Mouse (Mus musculus) urinary bladder, postnatal 4 days (tissue): Measurements from ENCODE around the gene Glis3.

Experiments used
- DNase-seq, 2 experiments: peaks; one replicate each; pipeline ENCODE4 v3.0.0; 2021 to 2022; ENCODE audit warnings: low spot score in 2 of 2

Gene Glis3

GRCm38 (mm10) chr19:28679776-28680391, at the start of gene Glis3:
TSS of gene Glis3 (minus strand) at chr19:28680077.
- peak; percentile 40 to 72 for DNase-seq

GRCm38 (mm10) chr19:28726161-28726880, 46.4 kb upstream of the Glis3 start:
- no peak for DNase-seq

- DNase-seq, result no peak
Measured at GRCm38 (mm10) chr19:28724641-28725040, 44.8 kb upstream of the Glis3 start.

GRCm38 (mm10) chr19:28722626-28723025, 42.7 kb upstream of the Glis3 start:
- no peak for DNase-seq

- DNase-seq, result no peak
Measured at GRCm38 (mm10) chr19:28721834-28722233, 42.0 kb upstream of the Glis3 start.

GRCm38 (mm10) chr19:28720016-28720415, 40.1 kb upstream of the Glis3 start:
- no peak for DNase-seq

GRCm38 (mm10) chr19:28714674-28715073, 34.8 kb upstream of the Glis3 start:
- DNase-seq, result no peak

GRCm38 (mm10) chr19:28697718-28698117, 17.8 kb upstream of the Glis3 start:
- no peak for DNase-seq

- no peak for DNase-seq
Measured at GRCm38 (mm10) chr19:28686398-28686797, 6.5 kb upstream of the Glis3 start.

- DNase-seq, result no peak
Measured at GRCm38 (mm10) chr19:28685484-28685883, 5.6 kb upstream of the Glis3 start.

GRCm38 (mm10) chr19:28684347-28684746, 4.5 kb upstream of the Glis3 start:
- no peak for DNase-seq

- no peak for DNase-seq
Measured at GRCm38 (mm10) chr19:28683346-28683745, 3.5 kb upstream of the Glis3 start.

GRCm38 (mm10) chr19:28679291-28679775, 544 bp downstream of the Glis3 start:
- DNase-seq, result no peak

- peak in 1 of 2 experiments; percentile 38 for DNase-seq
Measured at GRCm38 (mm10) chr19:28678646-28679270, 1.1 kb downstream of the Glis3 start.

GRCm38 (mm10) chr19:28677728-28678438, 2.0 kb downstream of the Glis3 start:
- peak in 1 of 2 experiments; percentile 66 for DNase-seq

- DNase-seq, result no peak
Measured at GRCm38 (mm10) chr19:28677045-28677727, 2.7 kb downstream of the Glis3 start.

GRCm38 (mm10) chr19:28663781-28664180, 16.1 kb downstream of the Glis3 start:
- no peak for DNase-seq

- no peak for DNase-seq
Measured at GRCm38 (mm10) chr19:28663148-28663547, 16.7 kb downstream of the Glis3 start.

GRCm38 (mm10) chr19:28662474-28662873, 17.4 kb downstream of the Glis3 start:
- no peak for DNase-seq

- no peak for DNase-seq
Measured at GRCm38 (mm10) chr19:28660912-28661311, 19.0 kb downstream of the Glis3 start.

- no peak for DNase-seq
Measured at GRCm38 (mm10) chr19:28657686-28658195, 22.1 kb downstream of the Glis3 start.
